Mouse (Mus musculus) lung, embryonic 15.5 days (tissue): Measurements from ENCODE around the gene Gnaz. TPM values are rescaled to one million over a fixed set of nuclear protein-coding genes. Genes with fewer than 3 reads are reported as not detected.

ENCODE experiments used
- ATAC-seq: fragments of 200-750 bp; cut with Nextera tagmentation; 2 replicates; pipeline ENCODE4 v1.8.0; 2017; ENCODE audit warnings: moderate number of reproducible peaks, borderline replicate concordance; ENCODE audit not compliant: low FRiP score, low TSS enrichment; ENCODE audit errors: extremely low read depth
- H3K27ac ChIP-seq: fragments of 300-500 bp; sonication (generic); 2 replicates; pipeline ENCODE4 v1.5.1; 2015; ENCODE audit warnings: moderate library complexity, mild to moderate bottlenecking, inconsistent platforms
- H3K27me3 ChIP-seq: fragments of 300-500 bp; sonication (generic); 2 replicates; pipeline ENCODE4 v1.6.1; 2015; ENCODE audit warnings: inconsistent platforms
- H3K36me3 ChIP-seq: fragments of 300-500 bp; sonication (generic); 2 replicates; pipeline ENCODE4 v1.6.1; 2015; ENCODE audit warnings: inconsistent platforms
- H3K4me1 ChIP-seq: fragments of 300-500 bp; sonication (generic); 2 replicates; pipeline ENCODE4 v1.6.1; 2015; ENCODE audit warnings: inconsistent platforms
- H3K4me2 ChIP-seq: fragments of 300-500 bp; sonication (generic); 2 replicates; pipeline ENCODE4 v1.6.1; 2015; ENCODE audit warnings: inconsistent platforms, mild to moderate bottlenecking, moderate library complexity
- H3K4me3 ChIP-seq: fragments of 300-500 bp; sonication (generic); 2 replicates; pipeline ENCODE4 v1.5.1; 2015; ENCODE audit warnings: mild to moderate bottlenecking, inconsistent platforms
- H3K9ac ChIP-seq: fragments of 300-500 bp; sonication (generic); 2 replicates; pipeline ENCODE4 v1.6.1; 2015; ENCODE audit warnings: inconsistent platforms
- H3K9me3 ChIP-seq: fragments of 300-500 bp; sonication (generic); 2 replicates; pipeline ENCODE4 v1.6.1; 2016; ENCODE audit warnings: inconsistent platforms
- whole genome bisulfite sequencing: fragments of 180-500 bp; shearing (Covaris S2); methylation state at CpG from one replicate; pipeline ENCODE4 v1.1.7; 2015; 5-methylcytosine and 5-hydroxymethylcytosine counted together
- polyA plus RNA-seq: library from polyadenylated mRNA; unstranded; fragments of >200 nt; fragmentation: Nextera tagmentation; extraction: Ambion mirVana; gene quantifications from 2 replicates; pipeline ENCODE4 v1.2.1, GENCODE M21; 2015

Gene Gnaz
- polyA plus RNA-seq, 1 experiment from 2014 or later, result 3.0 TPM

DNA sequence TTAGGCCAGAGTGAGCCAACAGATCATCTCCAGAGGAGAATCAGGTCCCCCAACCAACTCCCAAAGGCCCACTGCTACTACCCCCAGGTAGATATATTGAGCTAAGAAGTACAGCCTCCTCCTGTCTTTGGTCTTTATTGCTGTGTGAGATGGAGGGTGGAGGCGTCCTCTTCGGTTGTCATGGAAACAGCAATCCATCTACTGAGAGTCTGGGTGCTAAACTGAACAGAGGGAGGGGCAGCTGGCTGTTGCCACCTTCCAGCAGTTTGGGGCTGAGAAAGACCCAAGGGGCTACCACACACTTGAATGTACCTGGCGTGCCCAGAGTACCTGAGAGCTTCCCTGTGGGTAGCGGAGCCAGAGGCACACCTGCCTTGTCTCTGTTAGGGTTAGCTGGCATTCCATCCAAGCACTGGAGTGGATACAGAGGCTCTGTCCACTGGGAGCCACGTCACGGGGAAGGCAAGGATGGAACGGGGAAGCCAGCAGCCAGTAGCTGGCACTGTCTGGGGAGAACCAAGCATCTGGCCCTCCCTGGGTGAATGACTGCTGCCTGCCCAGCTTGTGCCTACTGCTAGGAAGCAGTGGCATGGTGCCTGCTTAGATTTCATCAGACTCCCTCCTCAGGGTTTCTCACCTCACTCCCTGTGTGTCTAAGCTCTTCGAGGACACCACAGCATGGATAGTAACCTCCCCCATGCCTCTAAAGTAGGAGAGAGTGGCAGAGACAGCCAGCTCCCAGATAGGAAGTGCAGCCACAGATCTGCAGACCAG lies 40.1 kb downstream of the Gnaz start:
- ATAC-seq, result no peak
- WGBS, result 67% methylated on average over 8 of the region's 8 CpGs
- Histone ChIP-seq H3K36me3 (no peaks in the 10 kb centered on the region), H3K4me2 (no peak overlapping the region), H3K4me3 (no peak overlapping the region), H3K4me1 (peaks cover 15% of the 10 kb centered on the region), H3K27ac (no peak overlapping the region), H3K27me3 (no peaks in the 10 kb centered on the region), H3K9ac (no peak overlapping the region), H3K9me3 (no peaks in the 10 kb centered on the region)

GRCm38 (mm10) chr10:75010704-75011103 lies 43.7 kb downstream of the Gnaz start:
- no peak; the same call in 1 of the 2 replicates for ATAC-seq

GRCm38 (mm10) chr10:75015465-75015864 lies 48.5 kb downstream of the Gnaz start:
- H3K4me2 ChIP-seq, result no peak overlapping the region
- H3K9ac ChIP-seq, result no peak overlapping the region
- H3K4me3 ChIP-seq, result no peak overlapping the region
- no peak for ATAC-seq
- 58% methylated on average over 14 of the region's 14 CpGs for WGBS
- no peaks in the 10 kb centered on the region for H3K9me3 ChIP-seq
- no peaks in the 10 kb centered on the region for H3K27me3 ChIP-seq
- no peaks in the 10 kb centered on the region for H3K36me3 ChIP-seq
- no peaks in the 10 kb centered on the region for H3K4me1 ChIP-seq
- H3K27ac ChIP-seq, result no peak overlapping the region

More at GRCm38 (mm10) chr10:75010704-75011103, 43.7 kb downstream of the Gnaz start:
- Histone ChIP-seq H3K36me3 (no peaks in the 10 kb centered on the region), H3K4me3 (no peak overlapping the region), H3K9ac (no peak overlapping the region), H3K27ac (no peak overlapping the region), H3K4me2 (no peak overlapping the region), H3K9me3 (no peaks in the 10 kb centered on the region), H3K27me3 (no peaks in the 10 kb centered on the region), H3K4me1 (no peaks in the 10 kb centered on the region)
- 87% methylated on average over 15 of the region's 15 CpGs for WGBS

GRCm38 (mm10) chr10:75016481-75016880 lies 49.5 kb downstream of the Gnaz start:
- Histone ChIP-seq H3K9ac (no peak overlapping the region), H3K36me3 (no peaks in the 10 kb centered on the region)
- 86% methylated on average over 4 of the region's 4 CpGs for WGBS

DNA sequence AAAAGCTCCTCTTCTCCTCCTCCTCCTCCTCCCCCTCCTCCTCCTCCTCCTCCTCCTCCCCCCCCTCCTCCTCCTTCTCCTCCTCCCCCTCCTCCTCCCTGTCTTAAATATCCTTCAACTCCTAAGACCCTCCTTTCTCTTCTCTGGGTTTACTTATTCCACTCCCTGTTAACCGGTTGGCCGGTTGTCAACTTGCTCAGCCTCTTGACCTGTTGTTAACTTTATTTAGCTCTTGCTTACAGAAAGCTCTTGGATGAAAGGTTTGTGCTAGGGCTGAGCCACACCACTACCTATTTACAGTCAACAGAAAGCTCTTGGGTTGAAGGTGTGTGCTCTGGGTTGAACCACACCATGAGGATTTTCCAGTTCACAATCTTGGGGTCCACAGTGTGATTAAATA lies 53.3 kb downstream of the Gnaz start:
- Histone ChIP-seq H3K9ac (no peak overlapping the region), H3K9me3 (no peaks in the 10 kb centered on the region), H3K36me3 (no peaks in the 10 kb centered on the region), H3K4me3 (no peak overlapping the region), H3K4me2 (no peak overlapping the region), H3K4me1 (no peaks in the 10 kb centered on the region), H3K27ac (no peak overlapping the region), H3K27me3 (no peaks in the 10 kb centered on the region)
- 26% methylated on average over 2 of the region's 2 CpGs for WGBS
- no peak for ATAC-seq

More at GRCm38 (mm10) chr10:75016481-75016880, 49.5 kb downstream of the Gnaz start:
- Histone ChIP-seq H3K27me3 (no peaks in the 10 kb centered on the region), H3K4me2 (no peak overlapping the region), H3K4me1 (no peaks in the 10 kb centered on the region), H3K27ac (no peak overlapping the region), H3K9me3 (no peaks in the 10 kb centered on the region), H3K4me3 (no peak overlapping the region)
- ATAC-seq, result no peak

DNA sequence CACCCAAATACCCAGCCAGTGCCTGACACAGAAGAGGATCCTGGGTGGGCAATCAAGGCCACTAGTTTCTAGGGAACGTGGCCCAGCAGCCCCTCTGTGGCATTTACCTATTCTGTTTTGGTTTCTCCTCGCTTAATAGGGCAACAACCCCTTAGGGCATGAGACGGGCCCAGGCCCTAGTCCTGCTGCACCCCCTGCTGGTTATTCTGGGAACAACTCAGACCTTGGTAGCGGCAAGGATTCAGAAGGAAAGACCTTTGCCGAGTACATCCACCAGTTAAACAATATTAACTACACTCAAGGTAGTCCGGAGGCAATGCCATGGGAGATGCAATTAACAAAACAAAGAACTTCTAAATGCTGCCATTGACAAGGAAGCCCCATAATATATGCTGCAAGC lies 54.2 kb downstream of the Gnaz start:
- Histone ChIP-seq H3K9ac (no peak overlapping the region), H3K4me3 (no peak overlapping the region), H3K4me2 (no peak overlapping the region), H3K27ac (no peak overlapping the region), H3K4me1 (no peaks in the 10 kb centered on the region), H3K9me3 (no peaks in the 10 kb centered on the region), H3K36me3 (no peaks in the 10 kb centered on the region), H3K27me3 (no peaks in the 10 kb centered on the region)
- WGBS, result 9% methylated on average over 6 of the region's 6 CpGs
- no peak for ATAC-seq

DNA sequence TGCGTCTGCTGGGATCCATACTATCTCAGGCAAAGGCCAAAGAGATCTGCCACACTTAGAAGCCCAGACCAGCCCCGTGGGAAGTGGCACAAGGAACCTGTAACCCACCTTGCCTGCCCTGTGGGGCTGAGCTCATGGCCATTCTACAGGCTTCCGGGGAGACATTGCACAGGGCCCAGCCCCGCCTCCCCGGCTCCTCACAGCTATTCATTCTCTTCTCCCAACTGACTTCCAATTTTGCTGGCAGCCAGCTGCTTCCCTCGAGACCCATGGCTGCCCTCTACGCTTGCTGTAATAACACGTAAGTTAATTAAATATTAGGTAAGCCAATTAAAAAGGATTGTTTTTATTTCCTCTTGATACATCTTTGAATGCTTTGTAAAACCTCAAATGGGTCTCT lies 59.5 kb downstream of the Gnaz start:
- H3K9me3 ChIP-seq, result no peaks in the 10 kb centered on the region
- no peak overlapping the region for H3K27ac ChIP-seq
- 67% methylated on average over 8 of the region's 8 CpGs for WGBS
- H3K4me2 ChIP-seq, result no peak overlapping the region
- H3K4me1 ChIP-seq, result no peaks in the 10 kb centered on the region
- H3K9ac ChIP-seq, result no peak overlapping the region
- H3K36me3 ChIP-seq, result no peaks in the 10 kb centered on the region
- H3K4me3 ChIP-seq, result no peak overlapping the region
- no peaks in the 10 kb centered on the region for H3K27me3 ChIP-seq
- ATAC-seq, result no peak

DNA sequence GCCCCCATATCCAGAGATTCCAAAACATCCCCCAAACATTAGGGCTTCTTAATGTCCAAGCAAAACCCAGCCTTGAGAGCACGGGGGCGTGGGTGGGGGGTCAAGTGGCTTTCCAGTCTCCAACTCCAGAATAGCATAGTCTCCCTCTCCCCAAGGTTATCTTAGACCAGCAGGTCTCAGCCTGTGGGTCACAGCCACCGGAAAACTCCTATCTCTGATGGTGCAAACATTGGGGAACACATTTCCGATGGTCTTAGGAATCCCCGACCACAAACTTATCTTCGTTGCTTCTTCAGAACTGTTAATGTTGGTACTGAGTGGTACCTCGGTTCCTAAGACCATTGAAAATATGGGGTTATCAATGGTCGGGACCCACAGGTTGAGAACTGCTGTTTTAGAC lies 61.8 kb downstream of the Gnaz start:
- H3K27ac ChIP-seq, result no peak overlapping the region
- 78% methylated on average over 8 of the region's 8 CpGs for WGBS

GRCm38 (mm10) chr10:75029677-75030076 lies 62.7 kb downstream of the Gnaz start:
- Histone ChIP-seq H3K9ac (no peak overlapping the region), H3K27ac (no peak overlapping the region), H3K4me2 (no peak overlapping the region), H3K4me1 (peaks cover 4% of the 10 kb centered on the region; the same call in 1 of the 2 replicates), H3K36me3 (no peaks in the 10 kb centered on the region), H3K9me3 (no peaks in the 10 kb centered on the region), H3K27me3 (no peaks in the 10 kb centered on the region), H3K4me3 (no peak overlapping the region)
- no peak for ATAC-seq
- 87% methylated on average over 3 of the region's 3 CpGs for WGBS

More for the DNA sequence above, 61.8 kb downstream of the Gnaz start:
- Histone ChIP-seq H3K27me3 (no peaks in the 10 kb centered on the region), H3K9me3 (no peaks in the 10 kb centered on the region), H3K4me3 (no peak overlapping the region), H3K36me3 (no peaks in the 10 kb centered on the region), H3K4me1 (peaks cover 4% of the 10 kb centered on the region; the same call in 1 of the 2 replicates), H3K9ac (no peak overlapping the region), H3K4me2 (no peak overlapping the region)
- no peak for ATAC-seq

- WGBS, result 69% methylated on average over 3 of the region's 3 CpGs
- Histone ChIP-seq H3K27me3 (no peaks in the 10 kb centered on the region), H3K36me3 (no peaks in the 10 kb centered on the region), H3K27ac (no peak overlapping the region), H3K4me3 (no peak overlapping the region), H3K9me3 (no peaks in the 10 kb centered on the region), H3K4me1 (peaks cover 4% of the 10 kb centered on the region; the same call in 1 of the 2 replicates), H3K9ac (no peak overlapping the region), H3K4me2 (no peak overlapping the region)
- no peak for ATAC-seq
Measured at GRCm38 (mm10) chr10:75030234-75030633, 63.3 kb downstream of the Gnaz start.

DNA sequence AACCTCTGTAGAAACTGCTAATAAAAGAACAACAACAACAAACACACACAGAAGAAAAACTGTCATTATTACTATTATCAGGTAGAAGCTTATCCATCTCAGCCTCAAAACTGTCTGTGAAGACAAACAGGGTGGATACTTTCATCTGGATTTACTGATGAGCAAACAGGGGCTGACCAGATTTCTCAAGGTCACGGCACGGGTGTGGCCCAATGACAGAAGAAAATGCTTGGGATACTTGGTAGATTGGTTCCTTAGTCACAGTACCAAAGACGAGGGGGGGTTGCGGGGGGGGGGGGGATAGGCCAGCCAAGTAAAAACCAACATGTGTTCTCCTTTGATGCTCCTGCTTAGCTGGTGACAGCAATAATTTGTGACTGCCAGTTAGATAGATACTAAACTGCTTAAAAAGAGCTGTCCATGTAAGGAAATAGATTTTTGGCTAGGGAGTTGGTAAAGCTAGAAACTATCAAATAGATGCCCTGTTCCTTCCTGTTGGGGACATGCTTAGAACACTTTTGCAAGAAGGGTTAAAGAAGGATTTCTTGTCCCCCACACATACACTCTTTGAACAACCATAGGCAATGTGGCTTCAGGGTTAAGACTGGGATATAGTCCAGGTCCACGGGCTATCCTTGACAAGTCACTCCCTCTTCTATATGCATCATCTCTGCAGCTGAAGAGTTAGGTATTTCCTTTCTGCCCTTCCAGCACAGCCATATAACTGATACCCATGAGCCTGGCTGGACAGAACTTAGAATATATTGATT lies 64.6 kb downstream of the Gnaz start:
- H3K9me3 ChIP-seq, result no peaks in the 10 kb centered on the region
- H3K4me3 ChIP-seq, result no peak overlapping the region
- WGBS, result 53% methylated on average over 5 of the region's 5 CpGs
- H3K36me3 ChIP-seq, result no peaks in the 10 kb centered on the region
- no peak overlapping the region for H3K9ac ChIP-seq
- no peak for ATAC-seq
- H3K4me2 ChIP-seq, result no peak overlapping the region
- H3K27ac ChIP-seq, result no peak overlapping the region
- H3K27me3 ChIP-seq, result no peaks in the 10 kb centered on the region
- peaks cover 5% of the 10 kb centered on the region for H3K4me1 ChIP-seq

GRCm38 (mm10) chr10:75032395-75032794 lies 65.4 kb downstream of the Gnaz start, which contains the start of gene Rsph14:
TSS of gene Rsph14 (minus strand) at chr10:75032586.
- Histone ChIP-seq H3K9me3 (no peaks in the 10 kb centered on the region), H3K36me3 (no peaks in the 10 kb centered on the region), H3K4me1 (peaks cover 9% of the 10 kb centered on the region), H3K9ac (no peak within 1 kb of the TSS), H3K27me3 (no peaks in the 10 kb centered on the region), H3K27ac (no peak within 1 kb of the TSS), H3K4me2 (no peak within 1 kb of the TSS), H3K4me3 (no peak within 1 kb of the TSS)
- ATAC-seq, result no peak
- WGBS, result 33% methylated on average over 10 of the region's 10 CpGs
